15 mouse cellular contexts compared by ENCODE assay signal in the genomic region with DNA sequence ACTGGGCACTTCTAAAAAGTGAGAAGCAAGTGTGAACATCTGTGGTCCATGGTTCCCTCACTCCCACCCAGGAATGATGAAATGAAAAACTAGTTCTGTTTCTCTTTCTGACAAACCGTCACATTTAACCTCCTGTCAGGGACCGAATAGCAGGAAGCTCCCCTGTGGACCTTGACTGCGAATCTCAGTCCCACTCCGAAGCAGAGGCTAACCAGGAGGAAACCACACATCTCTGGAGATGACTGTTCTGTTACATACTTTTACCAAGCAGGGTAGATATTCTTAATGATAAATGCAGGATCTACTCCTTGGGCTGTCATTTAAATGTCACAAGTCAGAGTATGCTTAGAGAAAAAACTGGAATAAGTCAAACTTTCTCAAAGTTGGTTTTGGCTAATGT.
"Had no signal": no experiment of that assay in that cellular context is flagged by ENCODE, and none has a peak within 500 bp of the region (broad histone marks: within the 10 kb centered on the region; RNA-seq: fewer than 3 reads in every experiment).

No protein-coding gene starts in this region.

- H3K4me2 ChIP-seq: neural tube, embryonic 13.5 days; neural tube, embryonic 15.5 days; stomach, embryonic 15.5 days had no signal

- H3K36me3 ChIP-seq: neural tube, embryonic 13.5 days; neural tube, embryonic 15.5 days; stomach, embryonic 15.5 days had no signal

- H3K9ac ChIP-seq: neural tube, embryonic 13.5 days; neural tube, embryonic 15.5 days; stomach, embryonic 15.5 days had no signal

- H3K27me3 ChIP-seq: neural tube, embryonic 15.5 days; stomach, embryonic 15.5 days had no signal

- H3K9me3 ChIP-seq: neural tube, embryonic 13.5 days; neural tube, embryonic 15.5 days; stomach, embryonic 15.5 days had no signal

- H3K4me3 ChIP-seq: neural tube, embryonic 13.5 days; neural tube, embryonic 15.5 days; stomach, embryonic 15.5 days had no signal

- H3K27ac ChIP-seq: neural tube, embryonic 13.5 days; neural tube, embryonic 15.5 days; stomach, embryonic 15.5 days; stomach, postnatal 0 days had no signal

- H3K4me1 ChIP-seq: neural tube, embryonic 13.5 days had no signal

- DNase-seq: retina, postnatal 1 day; right cerebral cortex, postnatal 14 days; right cerebral cortex, postnatal 25 days; right cerebral cortex, postnatal 4 days; spleen, adult 18-20 months; thymus, adult 18-20 months; thymus, adult 2 months; thymus, postnatal 14 days; thymus, postnatal 25 days; thymus, postnatal 36 days; thymus, postnatal 4 days had no signal
